Mouse (Mus musculus): ENCODE measurements around the gene Qars. TPM values are rescaled to one million over a fixed set of nuclear protein-coding genes. Genes with fewer than 3 reads are reported as not detected.

Gene Qars
- polyA plus RNA-seq, 1 experiment from 2014 or later: 86.7 TPM

Other genes starting within 250 kb of the Qars start
- 115 and 149 TPM in 2 replicates for gene Dag1, start 243.7 kb upstream of the Qars start, polyA plus RNA-seq (2014; fragmentation: Nextera tagmentation; extraction: Ambion mirVana)
- 25.1 and 26.0 TPM in 2 replicates for gene Nicn1, start 217.3 kb upstream of the Qars start, polyA plus RNA-seq (2014; fragmentation: Nextera tagmentation; extraction: Ambion mirVana)
- gene Amt, start 210.9 kb upstream of the Qars start, polyA plus RNA-seq (2014; fragmentation: Nextera tagmentation; extraction: Ambion mirVana): 12.9 and 15.3 TPM in 2 replicates
- 252 and 277 TPM in 2 replicates for gene Rhoa, start 201.6 kb upstream of the Qars start, polyA plus RNA-seq (2014; fragmentation: Nextera tagmentation; extraction: Ambion mirVana)
- gene Tcta, start 201.5 kb upstream of the Qars start, polyA plus RNA-seq (2014; fragmentation: Nextera tagmentation; extraction: Ambion mirVana): 28.5 and 34.7 TPM in 2 replicates
- 1,289 and 1,462 TPM in 2 replicates for gene Gpx1, start 168.8 kb upstream of the Qars start, polyA plus RNA-seq (2014; fragmentation: Nextera tagmentation; extraction: Ambion mirVana)
- 100.0 and 113 TPM in 2 replicates for gene Usp4, start 159.9 kb upstream of the Qars start, polyA plus RNA-seq (2014; fragmentation: Nextera tagmentation; extraction: Ambion mirVana)
- 0.46 and 0.66 TPM in 2 replicates for gene 1700102P08Rik, start 114.9 kb upstream of the Qars start, polyA plus RNA-seq (2014; fragmentation: Nextera tagmentation; extraction: Ambion mirVana)
- 1.1 and 1.4 TPM in 2 replicates for gene Ccdc36, start 79.2 kb upstream of the Qars start, polyA plus RNA-seq (2014; fragmentation: Nextera tagmentation; extraction: Ambion mirVana)
- gene BC048562, start 71.2 kb upstream of the Qars start, polyA plus RNA-seq (2014; fragmentation: Nextera tagmentation; extraction: Ambion mirVana): not detected in 2 replicates
- gene Ccdc71, start 47.2 kb upstream of the Qars start, polyA plus RNA-seq (2014; fragmentation: Nextera tagmentation; extraction: Ambion mirVana): 34.6 and 46.9 TPM in 2 replicates
- 58.1 and 71.8 TPM in 2 replicates for gene Klhdc8b, start 46.1 kb upstream of the Qars start, polyA plus RNA-seq (2014; fragmentation: Nextera tagmentation; extraction: Ambion mirVana)
- gene Lamb2, start 28.0 kb upstream of the Qars start, polyA plus RNA-seq (2014; fragmentation: Nextera tagmentation; extraction: Ambion mirVana): 22.7 and 30.4 TPM in 2 replicates
- gene Usp19, start 17.1 kb upstream of the Qars start, polyA plus RNA-seq (2014; fragmentation: Nextera tagmentation; extraction: Ambion mirVana): 48.9 and 57.4 TPM in 2 replicates
- 103 and 109 TPM in 2 replicates for gene Qrich1, start 9.1 kb downstream of the Qars start, polyA plus RNA-seq (2014; fragmentation: Nextera tagmentation; extraction: Ambion mirVana)
- 130 TPM in 2 replicates for gene Impdh2, start 52.6 kb downstream of the Qars start, polyA plus RNA-seq (2014; fragmentation: Nextera tagmentation; extraction: Ambion mirVana)
- 56.6 and 58.9 TPM in 2 replicates for gene Ndufaf3, start 59.7 kb downstream of the Qars start, polyA plus RNA-seq (2014; fragmentation: Nextera tagmentation; extraction: Ambion mirVana)
- 85.8 and 88.6 TPM in 2 replicates for gene Dalrd3, start 62.2 kb downstream of the Qars start, polyA plus RNA-seq (2014; fragmentation: Nextera tagmentation; extraction: Ambion mirVana)
- gene Wdr6, start 71.0 kb downstream of the Qars start, polyA plus RNA-seq (2014; fragmentation: Nextera tagmentation; extraction: Ambion mirVana): 48.6 and 60.8 TPM in 2 replicates
- 14.7 and 15.0 TPM in 2 replicates for gene P4htm, start 90.0 kb downstream of the Qars start, polyA plus RNA-seq (2014; fragmentation: Nextera tagmentation; extraction: Ambion mirVana)
- gene Arih2, start 141.7 kb downstream of the Qars start, polyA plus RNA-seq (2014; fragmentation: Nextera tagmentation; extraction: Ambion mirVana): 37.6 and 44.3 TPM in 2 replicates
- gene Slc25a20, start 154.4 kb downstream of the Qars start, polyA plus RNA-seq (2014; fragmentation: Nextera tagmentation; extraction: Ambion mirVana): 30.3 and 45.9 TPM in 2 replicates
- 29.8 and 33.7 TPM in 2 replicates for gene Prkar2a, start 181.6 kb downstream of the Qars start, polyA plus RNA-seq (2014; fragmentation: Nextera tagmentation; extraction: Ambion mirVana)